Mouse (Mus musculus) midbrain, embryonic 11.5 days (tissue): ENCODE measurements around the gene Krtap10-4. TPM values are rescaled to one million over a fixed set of nuclear protein-coding genes. Genes with fewer than 3 reads are reported as not detected.

Experiments used
- ATAC-seq: fragments of 200-750 bp; cut with Nextera tagmentation; 2 replicates; pipeline ENCODE4 v1.8.0; 2017; ENCODE audit warnings: moderate TSS enrichment, moderate library complexity; ENCODE audit not compliant: low FRiP score
- DNase-seq: peaks from one replicate; pipeline ENCODE4 v3.0.0; 2015; ENCODE audit warnings: low spot score; ENCODE audit errors: missing footprints
- H3K27ac ChIP-seq: fragments of 300-500 bp; sonication (generic); 2 replicates; pipeline ENCODE4 v1.5.1; 2014; ENCODE audit warnings: low read depth, low read length
- H3K27me3 ChIP-seq: fragments of 300-500 bp; sonication (generic); 2 replicates; pipeline ENCODE4 v1.6.1; 2014; ENCODE audit warnings: mild to moderate bottlenecking, low read length, moderate library complexity, mixed read lengths; ENCODE audit not compliant: control insufficient read depth, insufficient read depth
- H3K36me3 ChIP-seq: fragments of 300-500 bp; sonication (generic); 2 replicates; pipeline ENCODE4 v1.6.1; 2014; ENCODE audit warnings: mild to moderate bottlenecking, low read length, moderate library complexity, mixed read lengths; ENCODE audit not compliant: control insufficient read depth, insufficient read depth
- H3K4me1 ChIP-seq: fragments of 300-500 bp; sonication (generic); 2 replicates; pipeline ENCODE4 v1.6.1; 2014; ENCODE audit warnings: low read length; ENCODE audit not compliant: control insufficient read depth, insufficient read depth
- H3K4me2 ChIP-seq: fragments of 300-500 bp; sonication (generic); 2 replicates; pipeline ENCODE4 v1.6.1; 2014; ENCODE audit warnings: mild to moderate bottlenecking, moderate library complexity
- H3K4me3 ChIP-seq: fragments of 300-500 bp; sonication (generic); 2 replicates; pipeline ENCODE4 v1.5.1; 2014; ENCODE audit warnings: low read depth, low read length
- H3K9ac ChIP-seq: fragments of 300-500 bp; sonication (generic); 2 replicates; pipeline ENCODE4 v1.6.1; 2014; ENCODE audit warnings: low read length
- H3K9me3 ChIP-seq: fragments of 300-500 bp; sonication (generic); 2 replicates; pipeline ENCODE4 v1.6.1; 2016; ENCODE audit warnings: low read length; ENCODE audit not compliant: control insufficient read depth
- WGBS: fragments of 180-500 bp; shearing (Covaris S2); extraction: QIAGEN DNeasy Blood & Tissue Kit; methylation state at CpG from one replicate; pipeline ENCODE4 v1.1.7; 2014; 5-methylcytosine and 5-hydroxymethylcytosine counted together
- polyA plus RNA-seq: library from polyadenylated mRNA; unstranded; fragments of >200 nt; fragmentation: Nextera tagmentation; extraction: Ambion mirVana; gene quantifications from 2 replicates; pipeline ENCODE4 v1.2.1, GENCODE M21; 2014

Krtap10-4 gene
- not detected in 2 replicates for polyA plus RNA-seq

DNA sequence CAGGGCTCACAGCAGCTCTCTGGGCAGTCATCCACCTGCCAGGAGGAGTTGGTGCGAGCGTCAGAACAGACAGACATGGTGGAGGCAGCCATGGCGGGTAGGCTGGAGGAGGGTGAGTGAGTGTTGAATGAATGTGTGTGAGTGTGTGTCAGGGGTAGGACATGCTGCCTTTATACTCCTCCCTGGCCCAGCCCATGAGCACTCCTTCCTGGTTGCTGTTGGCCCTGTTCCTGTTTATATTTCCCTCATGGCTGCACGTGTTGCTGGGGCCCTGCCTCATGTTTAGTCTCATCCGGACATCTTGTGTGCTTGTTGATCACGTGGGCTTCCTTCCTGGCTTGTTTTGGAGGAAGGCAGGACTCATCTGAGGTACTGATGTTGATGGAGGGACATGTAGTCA lies at the start of gene Krtap10-4:
Krtap10-4 (minus strand) TSS at position 145 of the 400 bp plus-strand sequence.
- no peak for DNase-seq
- Histone ChIP-seq H3K4me3 (no peak within 1 kb of the TSS), H3K36me3 (no peaks in the 10 kb centered on the region), H3K27ac (no peak within 1 kb of the TSS), H3K27me3 (no peaks in the 10 kb centered on the region), H3K4me1 (no peaks in the 10 kb centered on the region), H3K9me3 (no peaks in the 10 kb centered on the region), H3K4me2 (no peak within 1 kb of the TSS), H3K9ac (no peak within 1 kb of the TSS)
- 80% methylated on average over 6 of the region's 6 CpGs for WGBS
- ATAC-seq = no peak

DNA sequence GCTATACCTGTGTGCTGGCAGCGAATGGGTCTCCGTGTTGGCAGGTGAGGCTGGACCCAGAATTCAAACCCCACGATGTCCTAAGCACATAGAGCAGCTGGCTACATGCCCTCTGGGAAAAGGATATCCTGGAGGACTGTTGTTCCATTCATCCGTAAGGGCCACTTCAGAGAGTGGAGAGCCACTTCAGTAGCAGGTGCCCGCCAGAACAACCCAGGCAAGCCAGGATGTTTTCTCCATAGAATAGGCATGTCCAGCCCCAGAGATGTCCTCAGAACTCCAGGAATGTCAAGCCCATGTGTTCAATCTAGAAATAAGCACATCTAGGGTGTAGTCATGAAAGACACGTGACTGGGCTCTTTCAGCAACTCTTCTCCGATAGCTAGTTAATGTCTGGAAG lies 42.8 kb upstream of the Krtap10-4 start:
- Histone ChIP-seq H3K36me3 (no peaks in the 10 kb centered on the region), H3K4me1 (no peaks in the 10 kb centered on the region), H3K4me2 (no peak overlapping the region), H3K4me3 (no peak overlapping the region), H3K27ac (no peak overlapping the region), H3K9ac (no peak overlapping the region), H3K9me3 (no peaks in the 10 kb centered on the region), H3K27me3 (no peaks in the 10 kb centered on the region)
- DNase-seq (no peak), ATAC-seq (no peak)
- WGBS = 87% methylated on average over 7 of the region's 7 CpGs

DNA sequence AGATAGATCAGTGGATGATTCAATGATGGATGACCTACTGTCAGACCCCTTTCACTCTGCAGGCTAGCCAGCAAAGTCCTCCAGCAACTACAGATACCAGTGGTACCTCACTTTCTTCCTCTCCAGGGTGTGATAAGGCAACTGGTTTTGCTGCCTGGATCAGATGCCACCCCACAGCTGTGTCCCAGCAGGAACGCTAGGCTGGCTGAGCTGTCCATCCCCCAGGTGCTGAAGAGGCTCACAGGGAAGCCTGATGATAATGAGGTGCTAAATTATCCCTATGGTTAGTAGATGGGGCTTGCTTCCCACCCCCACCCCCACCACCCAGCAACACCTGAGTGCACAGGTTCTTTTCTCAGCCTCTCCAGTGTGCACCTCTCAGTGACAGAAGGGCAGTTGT lies 40.7 kb upstream of the Krtap10-4 start:
- Histone ChIP-seq H3K9me3 (no peaks in the 10 kb centered on the region), H3K27me3 (no peaks in the 10 kb centered on the region), H3K4me2 (no peak overlapping the region), H3K27ac (no peak overlapping the region), H3K36me3 (no peaks in the 10 kb centered on the region), H3K4me1 (no peaks in the 10 kb centered on the region), H3K4me3 (no peak overlapping the region), H3K9ac (no peak overlapping the region)
- no peak for ATAC-seq
- no peak for DNase-seq
- WGBS = 30% methylated on average over 1 of the region's 1 CpGs

DNA sequence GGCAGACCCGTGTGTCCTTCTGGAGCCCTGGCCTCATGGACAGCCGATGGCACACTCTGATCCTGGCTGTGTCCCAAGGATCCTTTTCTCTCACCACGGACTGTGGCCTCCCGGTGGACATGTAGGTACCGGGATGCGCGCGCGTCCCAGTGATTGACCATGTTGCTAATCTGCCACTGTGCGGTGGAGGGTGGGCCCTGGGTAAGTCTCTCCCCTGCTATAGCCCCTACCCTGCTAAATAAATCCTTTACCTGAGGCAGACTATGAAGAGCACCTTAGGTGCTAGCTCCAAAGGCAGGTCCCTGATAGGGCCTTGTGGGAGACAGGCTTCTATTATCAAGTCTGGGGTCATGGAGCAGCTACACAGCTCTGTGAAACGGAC lies 37.9 kb upstream of the Krtap10-4 start:
- peak overlapping the region; percentile 26 for H3K4me2 ChIP-seq
- H3K4me3 ChIP-seq = peak overlapping the region; percentile 18; the same call in 1 of the 2 replicates
- H3K27me3 ChIP-seq = no peaks in the 10 kb centered on the region
- H3K27ac ChIP-seq = no peak overlapping the region
- no peaks in the 10 kb centered on the region for H3K9me3 ChIP-seq
- peak overlapping the region; percentile 38 for H3K9ac ChIP-seq
- WGBS = 51% methylated on average over 11 of the region's 11 CpGs
- ATAC-seq (peak; percentile 31; the same call in 1 of the 2 replicates), DNase-seq (no peak)
- no peaks in the 10 kb centered on the region for H3K4me1 ChIP-seq
- H3K36me3 ChIP-seq = no peaks in the 10 kb centered on the region

DNA sequence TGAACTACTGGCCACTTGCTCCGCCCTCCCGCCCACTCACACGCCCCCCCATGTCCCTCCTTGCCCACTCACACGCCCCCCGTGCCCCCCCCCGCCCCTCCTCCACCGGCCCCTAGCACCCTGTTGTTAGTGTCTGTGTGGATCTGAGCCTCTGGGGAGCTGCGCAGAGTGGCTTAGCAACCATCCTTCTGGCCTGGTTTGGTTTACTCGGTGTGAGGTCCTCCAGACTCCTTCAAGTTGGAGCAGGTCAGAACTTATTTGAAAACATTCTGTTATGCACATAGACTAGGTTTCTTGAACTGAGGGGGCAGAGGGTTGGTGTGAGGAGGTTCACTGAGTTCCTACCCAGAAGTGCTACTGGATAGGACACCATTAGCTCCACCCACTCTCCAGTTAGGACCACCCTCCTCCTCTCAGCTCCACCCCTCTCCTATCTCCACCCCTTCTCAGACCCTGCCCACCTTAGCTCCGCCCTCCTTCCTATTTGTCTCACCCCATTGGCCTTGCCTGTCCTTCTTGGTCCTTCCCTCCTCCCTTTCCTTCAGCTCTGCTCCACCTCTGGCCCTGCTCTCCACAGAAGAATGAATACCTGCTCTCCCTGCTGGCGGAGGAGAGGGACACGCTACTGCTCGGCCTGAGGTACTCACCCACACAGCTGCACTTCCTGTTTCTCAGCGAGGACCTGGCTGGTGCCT lies 37.3 kb upstream of the Krtap10-4 start:
- Histone ChIP-seq H3K27ac (no peak overlapping the region), H3K4me1 (no peaks in the 10 kb centered on the region), H3K4me2 (peak overlapping the region; percentile 26), H3K9ac (peak overlapping the region; percentile 38; the same call in 1 of the 2 replicates), H3K27me3 (no peaks in the 10 kb centered on the region), H3K36me3 (no peaks in the 10 kb centered on the region), H3K9me3 (no peaks in the 10 kb centered on the region), H3K4me3 (peak overlapping the region; percentile 18; the same call in 1 of the 2 replicates)
- DNase-seq = peak; percentile 84
- 42% methylated on average over 14 of the region's 14 CpGs for WGBS
- peak; percentile 88 for ATAC-seq

DNA sequence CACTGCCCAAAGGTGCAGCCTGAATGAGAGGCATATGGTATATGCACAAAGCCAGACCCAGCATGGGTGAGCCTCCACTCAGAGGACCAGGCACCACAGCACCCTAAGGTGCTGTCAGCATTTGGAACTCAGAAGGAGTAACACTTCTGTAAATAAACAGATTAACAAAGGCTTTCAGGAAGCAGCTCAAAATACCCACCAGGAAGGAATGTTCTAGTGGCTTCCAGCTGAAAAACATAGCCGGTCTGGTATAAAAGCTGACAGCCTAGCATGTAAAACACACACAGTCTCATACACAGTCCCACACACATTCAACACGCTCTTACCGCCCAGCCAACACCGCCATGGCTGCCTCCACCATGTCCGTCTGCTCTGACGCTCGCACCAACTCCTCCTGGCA lies 34.8 kb upstream of the Krtap10-4 start, which contains the start of gene Gm3285:
Gm3285 (plus strand) TSS at position 301 of the 400 bp plus-strand sequence.
- Histone ChIP-seq H3K36me3 (no peaks in the 10 kb centered on the region), H3K27ac (no peak within 1 kb of the TSS), H3K4me1 (no peaks in the 10 kb centered on the region), H3K9me3 (no peaks in the 10 kb centered on the region), H3K4me2 (no peak within 1 kb of the TSS), H3K4me3 (no peak within 1 kb of the TSS), H3K27me3 (no peaks in the 10 kb centered on the region), H3K9ac (no peak within 1 kb of the TSS)
- ATAC-seq = no peak
- WGBS = 48% methylated on average over 7 of the region's 7 CpGs
- peak; percentile 72 for DNase-seq

DNA sequence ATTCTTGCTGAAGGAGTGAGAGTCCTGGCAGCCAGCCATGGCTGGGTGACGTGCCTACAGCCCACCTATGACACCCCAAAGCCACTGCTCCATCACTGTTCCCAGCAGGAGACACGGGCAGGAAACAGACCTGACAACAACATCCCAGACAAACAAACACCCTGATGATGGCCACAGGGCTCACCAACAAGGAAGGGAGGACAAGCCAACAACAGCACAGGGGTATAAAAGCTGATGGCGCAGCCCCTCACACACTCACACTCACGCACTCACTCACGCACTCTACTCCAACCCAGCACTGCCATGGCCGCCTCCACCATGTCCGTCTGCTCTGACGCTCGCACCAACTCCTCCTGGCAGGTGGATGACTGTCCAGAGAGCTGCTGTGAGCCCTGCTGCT lies 25.7 kb upstream of the Krtap10-4 start, which contains the start of gene Gm10318:
Gm10318 (plus strand) TSS at position 301 of the 400 bp plus-strand sequence.
- Histone ChIP-seq H3K36me3 (no peaks in the 10 kb centered on the region), H3K9ac (no peak within 1 kb of the TSS), H3K27ac (no peak within 1 kb of the TSS), H3K27me3 (no peaks in the 10 kb centered on the region), H3K4me1 (no peaks in the 10 kb centered on the region), H3K9me3 (no peaks in the 10 kb centered on the region), H3K4me2 (no peak within 1 kb of the TSS), H3K4me3 (no peak within 1 kb of the TSS)
- no peak for ATAC-seq
- no peak for DNase-seq
- WGBS = 67% methylated on average over 9 of the region's 9 CpGs

DNA sequence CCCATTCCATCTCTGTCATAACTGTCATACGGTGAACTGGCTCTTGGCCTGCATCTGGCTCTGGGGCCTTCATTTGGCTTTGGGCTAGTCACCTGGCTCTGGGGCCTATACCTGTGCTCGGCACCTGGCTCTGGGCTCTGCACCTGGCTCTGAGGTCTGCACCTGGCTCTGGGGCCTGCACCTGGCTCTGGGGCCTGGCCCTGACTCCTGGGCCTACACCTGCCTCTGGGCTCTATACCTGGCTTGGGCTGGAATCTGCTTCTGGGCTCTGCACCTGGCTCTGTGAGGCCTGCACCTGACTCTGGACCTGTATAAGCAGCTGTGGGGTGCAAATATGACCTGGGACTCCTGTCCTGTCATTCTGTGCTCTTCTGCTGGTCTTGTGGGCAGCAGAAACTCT lies 20.6 kb upstream of the Krtap10-4 start:
- Histone ChIP-seq H3K9ac (no peak overlapping the region), H3K4me2 (no peak overlapping the region), H3K27ac (no peak overlapping the region), H3K27me3 (no peaks in the 10 kb centered on the region), H3K4me1 (no peaks in the 10 kb centered on the region), H3K9me3 (peaks cover 6% of the 10 kb centered on the region; the same call in 1 of the 2 replicates), H3K4me3 (no peak overlapping the region), H3K36me3 (no peaks in the 10 kb centered on the region)
- ATAC-seq (no peak), DNase-seq (no peak)
- WGBS = 74% methylated on average over 2 of the region's 2 CpGs

DNA sequence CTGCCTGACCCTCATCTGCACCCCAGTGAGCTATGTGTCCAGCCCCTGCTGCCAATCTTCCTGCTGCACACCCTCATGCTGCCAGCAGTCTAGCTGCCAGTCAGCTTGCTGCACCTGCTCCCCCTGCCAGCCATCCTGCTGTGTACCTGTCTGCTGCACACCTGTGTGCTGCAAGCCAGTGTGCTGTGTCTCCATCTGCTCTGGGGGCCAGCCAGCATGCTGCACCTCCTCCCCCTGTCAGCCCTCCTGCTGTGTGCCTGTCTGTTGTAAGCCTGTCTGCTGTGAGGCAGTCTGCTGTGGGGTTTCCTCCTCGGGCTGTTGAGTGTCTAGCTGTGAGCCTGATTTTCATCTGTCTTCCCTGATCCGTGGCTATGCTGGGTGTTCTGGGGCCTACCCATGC lies 20.1 kb upstream of the Krtap10-4 start:
- Histone ChIP-seq H3K27ac (no peak overlapping the region), H3K36me3 (no peaks in the 10 kb centered on the region), H3K9ac (no peak overlapping the region), H3K4me3 (no peak overlapping the region), H3K27me3 (no peaks in the 10 kb centered on the region), H3K4me1 (no peaks in the 10 kb centered on the region), H3K9me3 (peaks cover 6% of the 10 kb centered on the region; the same call in 1 of the 2 replicates), H3K4me2 (no peak overlapping the region)
- no peak for ATAC-seq
- 20% methylated on average over 2 of the region's 2 CpGs for WGBS
- DNase-seq = no peak
